Mouse (Mus musculus): Measurements from ENCODE around the gene Rai2. TPM values are rescaled to one million over a fixed set of nuclear protein-coding genes. Genes with fewer than 3 reads are reported as not detected.

Rai2 gene
- 3.5 and 4.0 TPM in 2 replicates for polyA plus RNA-seq (2014; fragmentation: Nextera tagmentation; extraction: Ambion mirVana)

GRCm38 (mm10) chrX:161716865-161717763, at the start of gene Rai2:
TSS of gene Rai2 (plus strand) at chrX:161717069.
- no peaks in the 10 kb centered on the region for H3K9me3 ChIP-seq (ENCODE audit: control insufficient read depth, low read length)
- WGBS = 18% methylated on average over 55 of the region's 79 CpGs
- peak within 1 kb of the TSS; percentile 87 for H3K4me2 ChIP-seq (ENCODE audit: low read length)
- no peaks in the 10 kb centered on the region for H3K4me1 ChIP-seq (ENCODE audit: control insufficient read depth in 2 of 2, insufficient read depth in 2 of 2, low read length in 2 of 2)
- H3K36me3 ChIP-seq (ENCODE audit: control insufficient read depth, insufficient read depth, low read length) = no peaks in the 10 kb centered on the region
- H3K27ac ChIP-seq (replicated peaks in 1 of 2; ENCODE audit: control insufficient read depth in 1 of 2, insufficient read depth in 1 of 2, low read depth in 2 of 2, low read length in 2 of 2) = no peak within 1 kb of the TSS; a peak in 1 of 4 replicates
- H3K9ac ChIP-seq (ENCODE audit: low read length) = peak within 1 kb of the TSS; percentile 66
- H3K4me3 ChIP-seq (ENCODE audit: control insufficient read depth in 1 of 2, insufficient read depth in 1 of 2, low read depth in 1 of 2, low read length in 2 of 2) = peak within 1 kb of the TSS; percentile 54 to 57
- peak; percentile 77 for ATAC-seq (ENCODE audit: insufficient number of reproducible peaks, insufficient read depth, low FRiP score, low read depth)
- peaks cover 22% of the 10 kb centered on the region for H3K27me3 ChIP-seq (ENCODE audit: control insufficient read depth, insufficient read depth, low read length)

- Histone ChIP-seq H3K4me2 (ENCODE audit: low read length) (no peak overlapping the region), H3K9ac (ENCODE audit: low read length) (no peak overlapping the region), H3K4me1 (ENCODE audit: control insufficient read depth in 2 of 2, insufficient read depth in 2 of 2, low read length in 2 of 2) (no peaks in the 10 kb centered on the region), H3K9me3 (ENCODE audit: control insufficient read depth, low read length) (no peaks in the 10 kb centered on the region), H3K27ac (replicated peaks in 1 of 2; ENCODE audit: control insufficient read depth in 1 of 2, insufficient read depth in 1 of 2, low read depth in 2 of 2, low read length in 2 of 2) (no peak overlapping the region), H3K4me3 (ENCODE audit: control insufficient read depth in 1 of 2, insufficient read depth in 1 of 2, low read depth in 1 of 2, low read length in 2 of 2) (no peak overlapping the region), H3K36me3 (ENCODE audit: control insufficient read depth, insufficient read depth, low read length) (no peaks in the 10 kb centered on the region), H3K27me3 (ENCODE audit: control insufficient read depth, insufficient read depth, low read length) (no peaks in the 10 kb centered on the region)
- no peak for ATAC-seq (ENCODE audit: insufficient number of reproducible peaks, insufficient read depth, low FRiP score, low read depth)
- WGBS = 41% methylated on average over 3 of the region's 3 CpGs
These were observed 27.5 kb upstream of the Rai2 start for GRCm38 (mm10) chrX:161689336-161689735.

GRCm38 (mm10) chrX:161716503-161716864, 385 bp upstream of the Rai2 start:
- H3K36me3 ChIP-seq (ENCODE audit: control insufficient read depth, insufficient read depth, low read length) = no peaks in the 10 kb centered on the region
- ATAC-seq (ENCODE audit: insufficient number of reproducible peaks, insufficient read depth, low FRiP score, low read depth) = no peak
- peak overlapping the region; percentile 54 to 57 for H3K4me3 ChIP-seq (ENCODE audit: control insufficient read depth in 1 of 2, insufficient read depth in 1 of 2, low read depth in 1 of 2, low read length in 2 of 2)
- H3K27ac ChIP-seq (replicated peaks in 1 of 2; ENCODE audit: control insufficient read depth in 1 of 2, insufficient read depth in 1 of 2, low read depth in 2 of 2, low read length in 2 of 2) = no peak overlapping the region
- no peaks in the 10 kb centered on the region for H3K9me3 ChIP-seq (ENCODE audit: control insufficient read depth, low read length)
- WGBS = 40% methylated on average over 5 of the region's 9 CpGs
- no peaks in the 10 kb centered on the region for H3K4me1 ChIP-seq (ENCODE audit: control insufficient read depth in 2 of 2, insufficient read depth in 2 of 2, low read length in 2 of 2)
- H3K9ac ChIP-seq (ENCODE audit: low read length) = no peak overlapping the region
- H3K4me2 ChIP-seq (ENCODE audit: low read length) = peak overlapping the region; percentile 87
- H3K27me3 ChIP-seq (ENCODE audit: control insufficient read depth, insufficient read depth, low read length) = peaks cover 22% of the 10 kb centered on the region

GRCm38 (mm10) chrX:161717764-161718382, 1.0 kb downstream of the Rai2 start:
- H3K36me3 ChIP-seq (ENCODE audit: control insufficient read depth, insufficient read depth, low read length) = no peaks in the 10 kb centered on the region
- peak overlapping the region; percentile 87 for H3K4me2 ChIP-seq (ENCODE audit: low read length)
- no peaks in the 10 kb centered on the region for H3K4me1 ChIP-seq (ENCODE audit: control insufficient read depth in 2 of 2, insufficient read depth in 2 of 2, low read length in 2 of 2)
- peak; percentile 36; the same call in 1 of the 2 replicates for ATAC-seq (ENCODE audit: insufficient number of reproducible peaks, insufficient read depth, low FRiP score, low read depth)
- WGBS = 21% methylated on average over 26 of the region's 26 CpGs
- peak overlapping the region; percentile 54 to 57 for H3K4me3 ChIP-seq (ENCODE audit: control insufficient read depth in 1 of 2, insufficient read depth in 1 of 2, low read depth in 1 of 2, low read length in 2 of 2)
- peaks cover 22% of the 10 kb centered on the region for H3K27me3 ChIP-seq (ENCODE audit: control insufficient read depth, insufficient read depth, low read length)
- H3K9ac ChIP-seq (ENCODE audit: low read length) = peak overlapping the region; percentile 66
- no peaks in the 10 kb centered on the region for H3K9me3 ChIP-seq (ENCODE audit: control insufficient read depth, low read length)
- no peak overlapping the region; a peak in 1 of 4 replicates for H3K27ac ChIP-seq (replicated peaks in 1 of 2; ENCODE audit: control insufficient read depth in 1 of 2, insufficient read depth in 1 of 2, low read depth in 2 of 2, low read length in 2 of 2)

DNA sequence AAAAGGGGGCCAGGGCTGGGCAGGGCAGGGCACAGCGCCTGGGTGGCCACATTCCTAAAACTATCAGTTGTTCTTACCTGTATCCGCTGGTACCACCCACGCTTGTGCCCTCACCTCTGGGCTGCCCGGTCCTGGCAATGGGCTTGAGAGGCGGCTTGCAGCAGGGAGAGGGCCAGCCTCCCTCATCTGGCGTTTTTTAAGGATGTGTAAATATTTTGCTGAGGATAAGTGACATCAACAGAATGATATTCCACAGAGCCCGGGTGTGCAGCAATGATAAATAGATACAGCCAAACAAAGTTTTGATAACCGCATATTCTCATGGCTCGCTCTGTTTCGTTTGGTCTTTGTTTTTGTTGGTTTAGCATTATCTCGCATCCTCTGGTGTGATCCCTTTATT, 1.7 kb downstream of the Rai2 start:
- H3K27me3 ChIP-seq (ENCODE audit: control insufficient read depth, insufficient read depth, low read length) = peaks cover 22% of the 10 kb centered on the region
- WGBS = 28% methylated on average over 11 of the region's 11 CpGs
- no peaks in the 10 kb centered on the region for H3K9me3 ChIP-seq (ENCODE audit: control insufficient read depth, low read length)
- H3K36me3 ChIP-seq (ENCODE audit: control insufficient read depth, insufficient read depth, low read length) = no peaks in the 10 kb centered on the region
- ATAC-seq (ENCODE audit: insufficient number of reproducible peaks, insufficient read depth, low FRiP score, low read depth) = no peak
- H3K27ac ChIP-seq (replicated peaks in 1 of 2; ENCODE audit: control insufficient read depth in 1 of 2, insufficient read depth in 1 of 2, low read depth in 2 of 2, low read length in 2 of 2) = no peak overlapping the region
- no peak overlapping the region for H3K9ac ChIP-seq (ENCODE audit: low read length)
- peak overlapping the region; percentile 54 to 57; a peak in 3 of 4 replicates for H3K4me3 ChIP-seq (ENCODE audit: control insufficient read depth in 1 of 2, insufficient read depth in 1 of 2, low read depth in 1 of 2, low read length in 2 of 2)
- peak overlapping the region; percentile 87 for H3K4me2 ChIP-seq (ENCODE audit: low read length)
- H3K4me1 ChIP-seq (ENCODE audit: control insufficient read depth in 2 of 2, insufficient read depth in 2 of 2, low read length in 2 of 2) = no peaks in the 10 kb centered on the region

DNA sequence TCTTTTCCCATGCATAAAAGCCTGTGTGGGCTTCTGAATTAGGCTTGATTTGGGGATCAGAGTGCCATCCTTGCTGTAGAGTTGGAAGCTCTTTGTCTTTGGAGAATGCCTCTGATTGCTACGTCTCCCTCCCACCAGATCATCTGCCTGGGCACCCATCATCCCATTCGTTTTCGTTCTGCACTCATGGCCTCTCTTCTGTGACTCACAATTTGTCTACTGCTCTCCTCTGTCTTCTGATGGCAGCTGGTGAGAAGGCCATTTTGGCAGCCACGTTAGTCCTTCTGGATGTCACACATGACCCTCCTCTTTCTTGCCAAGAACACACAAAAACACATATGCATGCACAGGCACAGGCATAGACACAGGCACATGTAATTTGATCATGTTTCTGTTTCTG, 4.2 kb downstream of the Rai2 start:
- H3K27ac ChIP-seq (replicated peaks in 1 of 2; ENCODE audit: control insufficient read depth in 1 of 2, insufficient read depth in 1 of 2, low read depth in 2 of 2, low read length in 2 of 2) = no peak overlapping the region
- no peak overlapping the region for H3K4me2 ChIP-seq (ENCODE audit: low read length)
- H3K9ac ChIP-seq (ENCODE audit: low read length) = no peak overlapping the region
- H3K4me3 ChIP-seq (ENCODE audit: control insufficient read depth in 1 of 2, insufficient read depth in 1 of 2, low read depth in 1 of 2, low read length in 2 of 2) = no peak overlapping the region
- ATAC-seq (ENCODE audit: insufficient number of reproducible peaks, insufficient read depth, low FRiP score, low read depth) = no peak
- no peaks in the 10 kb centered on the region for H3K36me3 ChIP-seq (ENCODE audit: control insufficient read depth, insufficient read depth, low read length)
- 66% methylated on average over 4 of the region's 4 CpGs for WGBS
- no peaks in the 10 kb centered on the region for H3K4me1 ChIP-seq (ENCODE audit: control insufficient read depth in 2 of 2, insufficient read depth in 2 of 2, low read length in 2 of 2)
- H3K9me3 ChIP-seq (ENCODE audit: control insufficient read depth, low read length) = no peaks in the 10 kb centered on the region
- peaks cover 22% of the 10 kb centered on the region for H3K27me3 ChIP-seq (ENCODE audit: control insufficient read depth, insufficient read depth, low read length)

DNA sequence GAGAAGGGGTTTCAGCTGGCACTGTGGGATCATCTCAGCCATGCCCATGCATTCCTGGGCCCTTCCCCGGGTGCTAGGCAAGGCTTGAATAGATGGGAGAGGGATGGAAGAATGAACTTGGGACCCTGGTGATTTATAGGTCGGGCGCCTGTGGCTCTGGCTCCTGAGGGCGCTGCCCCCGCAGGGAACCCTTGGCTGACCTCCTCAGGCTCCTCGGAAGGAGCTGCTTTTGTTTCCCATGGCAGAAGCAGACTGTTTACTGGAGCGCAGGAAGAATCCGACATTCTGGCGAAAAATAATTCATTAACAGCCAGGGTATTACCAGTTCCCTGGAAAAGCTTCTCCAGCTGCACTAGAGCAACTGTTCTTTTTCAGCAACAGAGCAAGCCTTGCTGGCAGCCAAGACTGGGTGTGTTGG, 6.5 kb downstream of the Rai2 start:
- ATAC-seq (ENCODE audit: insufficient number of reproducible peaks, insufficient read depth, low FRiP score, low read depth) = no peak
- Histone ChIP-seq H3K4me2 (ENCODE audit: low read length) (no peak overlapping the region), H3K4me1 (ENCODE audit: control insufficient read depth in 2 of 2, insufficient read depth in 2 of 2, low read length in 2 of 2) (no peaks in the 10 kb centered on the region; a peak in 1 of 4 replicates), H3K4me3 (ENCODE audit: control insufficient read depth in 1 of 2, insufficient read depth in 1 of 2, low read depth in 1 of 2, low read length in 2 of 2) (no peak overlapping the region), H3K27ac (replicated peaks in 1 of 2; ENCODE audit: control insufficient read depth in 1 of 2, insufficient read depth in 1 of 2, low read depth in 2 of 2, low read length in 2 of 2) (no peak overlapping the region), H3K9me3 (ENCODE audit: control insufficient read depth, low read length) (no peaks in the 10 kb centered on the region), H3K9ac (ENCODE audit: low read length) (no peak overlapping the region), H3K36me3 (ENCODE audit: control insufficient read depth, insufficient read depth, low read length) (no peaks in the 10 kb centered on the region), H3K27me3 (ENCODE audit: control insufficient read depth, insufficient read depth, low read length) (peaks cover 9% of the 10 kb centered on the region; the same call in 1 of the 2 replicates)
- 24% methylated on average over 9 of the region's 9 CpGs for WGBS
